Comparison of ENCODE assay signal across 10 mouse cellular contexts in the genomic region with DNA sequence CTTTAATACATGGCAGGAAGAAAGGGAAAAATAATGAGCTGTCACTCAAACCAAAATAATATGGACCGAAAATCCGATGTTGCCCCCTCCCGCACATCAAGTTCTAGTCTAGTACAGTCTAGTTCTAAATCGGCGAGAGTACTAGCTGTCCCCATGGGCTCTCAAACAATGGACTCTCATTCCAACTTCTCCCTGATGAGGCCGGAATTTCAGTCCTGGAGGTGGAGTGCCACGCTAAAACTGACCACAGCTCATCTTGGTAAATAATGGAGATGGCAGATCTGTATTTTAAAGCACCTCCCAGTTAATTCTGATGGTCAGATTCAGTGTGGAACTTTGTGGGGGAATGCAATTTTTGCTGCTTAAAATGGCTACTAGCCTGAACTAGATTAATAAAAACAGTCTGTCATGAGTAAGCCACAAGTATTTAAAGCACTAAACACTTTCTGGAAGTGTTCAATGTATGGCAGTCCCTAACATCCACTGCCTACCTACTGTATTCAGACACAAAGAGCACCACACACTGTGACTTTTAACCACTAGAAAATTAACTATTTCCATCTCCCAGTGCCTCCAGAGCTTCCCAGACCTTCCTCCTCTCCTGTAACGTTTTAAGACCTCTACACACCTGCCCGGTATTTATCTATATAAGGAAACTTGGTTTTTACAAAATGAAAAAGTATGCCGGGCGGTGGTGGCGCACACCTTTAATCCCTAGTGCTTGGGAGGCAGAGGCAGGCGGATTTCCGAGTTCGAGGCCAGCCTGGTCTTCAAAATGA. TPM values are rescaled to one million over a fixed set of nuclear protein-coding genes. Genes with fewer than 3 reads are reported as not detected.
DNase-seq lines count a peak whose midpoint lies in the region; ATAC-seq and TF ChIP-seq lines count a peak whose summit lies in the region.
"Had no signal": no experiment of that assay in that cellular context is flagged by ENCODE, and none has a peak within 500 bp of the region (broad histone marks: within the 10 kb centered on the region; RNA-seq: fewer than 3 reads in every experiment).

No protein-coding gene starts in this region.

- TF ChIP-seq CTCF in cerebellum, adult 2 months (IDR thresholded peaks at IDR 0.05; ENCODE audit: borderline replicate concordance, insufficient read depth, low read depth, low read length), result no peak
- no peak for TF ChIP-seq CTCF in heart, adult 2 months (IDR thresholded peaks at IDR 0.05)

- H3K4me2 ChIP-seq in limb, embryonic 11.5 days (ENCODE audit: low read depth, severe bottlenecking), result peak overlapping the region; percentile 72

- peak; percentile 32 to 43 for DNase-seq in cerebellum, adult 2 months
- DNase-seq in cerebellum, postnatal 4 days (ENCODE audit: low spot score in 2 of 2), result no peak
- DNase-seq in ES-E14 (ENCODE audit: low read depth, low spot score), result no peak
- DNase-seq in heart, adult 2 months, result peak; percentile 33 to 53
- peak; percentile 40 for DNase-seq in limb, embryonic 11.5 days (ENCODE audit: low spot score)
- DNase-seq in naive thymus-derived CD4-positive, alpha-beta T cell, adult 2 months (ENCODE audit: low read depth), result peak; percentile 54
- DNase-seq in retina, embryonic 14.5 days (ENCODE audit: low spot score), result no peak
- DNase-seq in gastrocnemius, postnatal 25 days, result no peak

- H3K27ac ChIP-seq in cerebellum, adult 2 months (ENCODE audit: insufficient read depth, low read length), result peak overlapping the region; percentile 23; the same call in 1 of the 2 replicates
- peak overlapping the region; percentile 97; the same call in 1 of the 2 replicates for H3K27ac ChIP-seq in ES-E14 (ENCODE audit: insufficient read depth, low read depth, low read length, poor library complexity, severe bottlenecking)
- H3K27ac ChIP-seq in heart, adult 2 months, result peak overlapping the region; percentile 100
- peak overlapping the region; percentile 100; the same call in 1 of the 2 replicates for H3K27ac ChIP-seq in limb, embryonic 11.5 days (replicated peaks; ENCODE audit: low read depth, low read length)

- H3K9ac ChIP-seq in ES-E14 (ENCODE audit: insufficient read depth, low read depth, low read length, poor library complexity, severe bottlenecking), result peak overlapping the region; percentile 86; the same call in 1 of the 2 replicates
- peak overlapping the region; percentile 100 for H3K9ac ChIP-seq in heart, adult 2 months (ENCODE audit: low read depth, low read length)
- peak overlapping the region; percentile 100 for H3K9ac ChIP-seq in limb, embryonic 11.5 days (ENCODE audit: low read length)

- 15% methylated on average over 15 of the region's 15 CpGs for WGBS in cerebellum, adult 2 months
- 13% methylated on average over 15 of the region's 15 CpGs for WGBS in heart, adult 2 months
- 76% methylated on average over 15 of the region's 15 CpGs for whole genome bisulfite sequencing in limb, embryonic 11.5 days

- H3K27me3 ChIP-seq in cerebellum, adult 2 months (ENCODE audit: control insufficient read depth, insufficient read depth, low read length), result no peaks in the 10 kb centered on the region
- H3K27me3 ChIP-seq in heart, adult 2 months (ENCODE audit: control insufficient read depth, insufficient read depth, low read length), result no peaks in the 10 kb centered on the region
- H3K27me3 ChIP-seq in limb, embryonic 11.5 days (ENCODE audit: control insufficient read depth, insufficient read depth, low read length), result no peaks in the 10 kb centered on the region
- H3K27me3 ChIP-seq: Patski had no signal

- H3K79me2 ChIP-seq in heart, adult 2 months (replicated peaks; ENCODE audit: control insufficient read depth, insufficient read depth, low read length), result no peaks in the 10 kb centered on the region

- in situ Hi-C loops in ES-E14 (cut with MboI; ENCODE audit: low sequenced_read_pairs in 2 of 2, unreplicated experiment in 2 of 2), result no loop called here

- no peak for ATAC-seq in limb, embryonic 11.5 days (ENCODE audit: insufficient number of reproducible peaks, low FRiP score, low TSS enrichment, low read depth)

- intact Hi-C loops in heart, adult 2 months (cut with DNase I), result loop anchor here (1.0 kb wide), 1 partner anchor 35 kb away; a partner anchor contains a TSS

- TF ChIP-seq EP300 in heart, adult 2 months (IDR thresholded peaks at IDR 0.05; ENCODE audit: insufficient read depth, low read depth, low read length), result no peak

- H3K4me3 ChIP-seq in cerebellum, adult 2 months (replicated peaks; ENCODE audit: insufficient read depth, low read depth, low read length), result peak overlapping the region; percentile 73
- H3K4me3 ChIP-seq in ES-E14 (ENCODE audit: insufficient read depth in 1 of 2, low read depth in 1 of 2, low read length in 2 of 2, poor library complexity in 1 of 2, severe bottlenecking in 1 of 2), result peak overlapping the region; percentile 77 to 94
- H3K4me3 ChIP-seq in heart, adult 2 months, result peak overlapping the region; percentile 86
- H3K4me3 ChIP-seq in limb, embryonic 11.5 days (ENCODE audit: low read depth, low read length), result peak overlapping the region; percentile 83

- H3K36me3 ChIP-seq in ES-E14 (ENCODE audit: control insufficient read depth, insufficient read depth, low read length, poor library complexity, severe bottlenecking), result no peaks in the 10 kb centered on the region
- peaks cover 2% of the 10 kb centered on the region; the same call in 1 of the 2 replicates for H3K36me3 ChIP-seq in heart, adult 2 months (ENCODE audit: control insufficient read depth, insufficient read depth, low read length)
- no peaks in the 10 kb centered on the region for H3K36me3 ChIP-seq in limb, embryonic 11.5 days (ENCODE audit: control insufficient read depth, insufficient read depth, low read length)

- H3K4me1 ChIP-seq in cerebellum, adult 2 months (ENCODE audit: control insufficient read depth, insufficient read depth, low read length), result peaks cover 15% of the 10 kb centered on the region
- peaks cover 5 to 11% of the 10 kb centered on the region in 2 experiments; a peak in 3 of 4 replicates for H3K4me1 ChIP-seq in ES-E14 (ENCODE audit: control insufficient read depth in 2 of 2, insufficient read depth in 2 of 2, low read length in 2 of 2, poor library complexity in 1 of 2)
- peaks cover 12% of the 10 kb centered on the region for H3K4me1 ChIP-seq in heart, adult 2 months (ENCODE audit: control insufficient read depth, insufficient read depth, low read length)
- peaks cover 9% of the 10 kb centered on the region for H3K4me1 ChIP-seq in limb, embryonic 11.5 days (ENCODE audit: control insufficient read depth, insufficient read depth, low read length)

- no peaks in the 10 kb centered on the region for H3K9me3 ChIP-seq in ES-E14 (ENCODE audit: control insufficient read depth, insufficient read depth, low read depth, low read length)
- H3K9me3 ChIP-seq in limb, embryonic 11.5 days (ENCODE audit: control insufficient read depth, low read length), result no peaks in the 10 kb centered on the region

- TF ChIP-seq POLR2A in cerebellum, adult 2 months (IDR thresholded peaks at IDR 0.05; ENCODE audit: borderline replicate concordance, insufficient read depth, low read length), result no peak
- peak; percentile 40; the same call in 1 of the 2 replicates for TF ChIP-seq POLR2A in heart, adult 2 months (IDR thresholded peaks at IDR 0.05; ENCODE audit: insufficient read depth, low read depth, low read length)

TF ChIP-seq in ES-E14, 5 proteins besides CTCF, POLR2A, EP300 and RAD21:
- TF ChIP-seq CHD2 (IDR thresholded peaks at IDR 0.05; ENCODE audit: low read depth, low read length), result no peak
- no peak for TF ChIP-seq ZC3H11A (IDR thresholded peaks at IDR 0.05; ENCODE audit: borderline replicate concordance, low read depth, low read length)
- TF ChIP-seq MAFK (IDR thresholded peaks at IDR 0.05; ENCODE audit: insufficient read depth, low read depth, low read length), result no peak
- TF ChIP-seq HCFC1 (IDR thresholded peaks at IDR 0.05; ENCODE audit: borderline replicate concordance, insufficient read depth, low read length), result no peak
- no peak for TF ChIP-seq ZNF384 (IDR thresholded peaks at IDR 0.05; ENCODE audit: low read depth, low read length)

RNA-seq across cellular contexts. Expression of a gene that starts 2.8 kb away (rescaled TPM):
- polyA plus RNA-seq in cerebellum, adult 2 months (2012; rRNA removed), result 35.9 and 36.8 TPM in 2 replicates
- 20.2 and 27.1 TPM in 2 replicates for total RNA-seq in ES-E14 (2012; rRNA removed)
- 10 to 100 TPM; 12.3 to 15.7 TPM for total RNA-seq in heart, adult 2 months (2021)
- polyA plus RNA-seq in heart, adult 2 months (2012; rRNA removed), result 7.4 and 9.6 TPM in 2 replicates
- 4.6 and 5.9 TPM in 2 replicates for polyA plus RNA-seq in limb, embryonic 11.5 days (2014; fragmentation: Nextera tagmentation; extraction: Ambion mirVana)
- total RNA-seq in gastrocnemius, postnatal 25 days (2021), result 1 to 10 TPM; 7.5 to 9.2 TPM

RNA-seq across cellular contexts. Expression of a gene that starts 35.0 kb away (rescaled TPM):
- polyA plus RNA-seq in cerebellum, adult 2 months (2012; rRNA removed), result 24.9 and 25.3 TPM in 2 replicates
- total RNA-seq in ES-E14 (2012; rRNA removed), result 20.5 and 30.0 TPM in 2 replicates
- 10 to 100 TPM; 16.3 TPM for total RNA-seq in heart, adult 2 months (2021)
- 12.7 and 13.3 TPM in 2 replicates for polyA plus RNA-seq in heart, adult 2 months (2012; rRNA removed)
- polyA plus RNA-seq in limb, embryonic 11.5 days (2014; fragmentation: Nextera tagmentation; extraction: Ambion mirVana), result 73.0 and 73.3 TPM in 2 replicates
- total RNA-seq in gastrocnemius, postnatal 25 days (2021), result 1 to 10 TPM; 7.1 to 8.5 TPM

RNA-seq across cellular contexts. Expression of a gene that starts 54.7 kb away (rescaled TPM):
- not detected in 2 replicates for polyA plus RNA-seq in cerebellum, adult 2 months (2012; rRNA removed)
- total RNA-seq in ES-E14 (2012; rRNA removed), result 0.18 and 0.48 TPM in 2 replicates
- total RNA-seq in heart, adult 2 months (2021), result not detected
- polyA plus RNA-seq in heart, adult 2 months (2012; rRNA removed), result not detected in 2 replicates
- not detected in 2 replicates for polyA plus RNA-seq in limb, embryonic 11.5 days (2014; fragmentation: Nextera tagmentation; extraction: Ambion mirVana)
- total RNA-seq in gastrocnemius, postnatal 25 days (2021), result not detected
- polyA plus RNA-seq: large intestine, adult 2 months; Patski had no signal

Comparison
In these comparisons a context has a peak if more than half of its experiments do, and no peak if none do; other contexts are left out.
1. DNase-seq: peak in cerebellum, adult 2 months (2 of 2), heart, adult 2 months (2 of 2), limb, embryonic 11.5 days (single experiment) and naive thymus-derived CD4-positive, alpha-beta T cell, adult 2 months (single experiment); none in cerebellum, postnatal 4 days (0 of 2), ES-E14 (single experiment), retina, embryonic 14.5 days (single experiment) and gastrocnemius, postnatal 25 days (single experiment).
2. H3K27ac ChIP-seq: peak in every context shown above with its lines; median percentile 100 in heart, adult 2 months; 100 in limb, embryonic 11.5 days; 97 in ES-E14; 23 in cerebellum, adult 2 months.
3. Peak in every context shown above with its lines, with median percentiles within 50 percentile points of each other: H3K4me3 ChIP-seq and H3K9ac ChIP-seq.